Mouse (Mus musculus) limb, embryonic 15.5 days (tissue): ENCODE data around the gene Smg5. TPM values are rescaled to one million over a fixed set of nuclear protein-coding genes. Genes with fewer than 3 reads are reported as not detected.
"Not testable (repeated sequence)": the region's sequence is repeated elsewhere in the genome, so short reads cannot be mapped to it uniquely, and the experiment has no call there.

ENCODE experiments used
- ATAC-seq: fragments of 200-750 bp; cut with Nextera tagmentation; 2 replicates; pipeline ENCODE4 v1.8.0; 2017; ENCODE audit warnings: low read depth, moderate TSS enrichment; ENCODE audit not compliant: insufficient number of reproducible peaks, low FRiP score, low TSS enrichment
- H3K27ac ChIP-seq: fragments of 300-500 bp; sonication (generic); 2 replicates; pipeline ENCODE4 v1.5.1; 2015; ENCODE audit warnings: moderate library complexity, mild to moderate bottlenecking, inconsistent platforms
- H3K27me3 ChIP-seq: fragments of 300-500 bp; sonication (generic); 2 replicates; pipeline ENCODE4 v1.6.1; 2015; ENCODE audit warnings: inconsistent platforms
- H3K36me3 ChIP-seq: fragments of 300-500 bp; sonication (generic); 2 replicates; pipeline ENCODE4 v1.6.1; 2015; ENCODE audit warnings: inconsistent platforms
- H3K4me1 ChIP-seq: fragments of 300-500 bp; sonication (generic); 2 replicates; pipeline ENCODE4 v1.6.1; 2015; ENCODE audit warnings: inconsistent platforms
- H3K4me2 ChIP-seq: fragments of 300-500 bp; sonication (generic); 2 replicates; pipeline ENCODE4 v1.6.1; 2015; ENCODE audit warnings: mild to moderate bottlenecking, inconsistent platforms
- H3K4me3 ChIP-seq: fragments of 300-500 bp; sonication (generic); 2 replicates; pipeline ENCODE4 v1.5.1; 2015; ENCODE audit warnings: mild to moderate bottlenecking, inconsistent platforms
- H3K9ac ChIP-seq: fragments of 300-500 bp; sonication (generic); 2 replicates; pipeline ENCODE4 v1.6.1; 2015; ENCODE audit warnings: inconsistent platforms
- H3K9me3 ChIP-seq: fragments of 300-500 bp; sonication (generic); 2 replicates; pipeline ENCODE4 v1.6.1; 2016; ENCODE audit warnings: inconsistent platforms
- whole genome bisulfite sequencing: fragments of 180-500 bp; shearing (Covaris S2); methylation state at CpG from one replicate; pipeline ENCODE4 v1.1.7; 2015; 5-methylcytosine and 5-hydroxymethylcytosine counted together
- polyA plus RNA-seq: library from polyadenylated mRNA; unstranded; fragments of >200 nt; fragmentation: Nextera tagmentation; extraction: Ambion mirVana; gene quantifications from 2 replicates; pipeline ENCODE4 v1.2.1, GENCODE M21; 2015

Gene Smg5
- polyA plus RNA-seq, 1 experiment from 2014 or later, result 42.7 TPM

DNA sequence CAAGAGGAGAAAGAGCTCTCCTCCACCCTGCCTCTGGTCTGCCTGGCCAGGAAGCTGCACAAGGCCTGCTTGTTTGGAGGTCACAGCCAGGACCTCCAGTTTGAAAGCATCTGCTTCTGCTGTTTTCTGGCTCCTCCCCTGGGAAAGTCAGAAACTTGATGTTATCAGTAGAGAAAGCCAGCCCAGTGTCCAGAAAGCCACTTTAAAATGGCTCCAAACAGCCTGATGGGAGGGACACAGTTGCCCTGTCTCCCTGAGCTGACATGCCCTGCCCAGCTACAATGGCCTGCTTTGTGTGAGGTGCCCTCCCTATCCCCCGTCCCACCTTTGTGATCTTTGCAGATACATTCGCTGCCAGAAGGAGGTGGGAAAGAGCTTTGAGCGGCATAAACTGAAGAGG is 23.9 kb downstream of the Smg5 start:
- Histone ChIP-seq H3K4me3 (no peak overlapping the region), H3K36me3 (peaks cover 72% of the 10 kb centered on the region), H3K27me3 (peaks cover 4% of the 10 kb centered on the region; the same call in 1 of the 2 replicates), H3K4me1 (peaks cover 8% of the 10 kb centered on the region), H3K4me2 (no peak overlapping the region), H3K9ac (no peak overlapping the region), H3K9me3 (no peaks in the 10 kb centered on the region), H3K27ac (no peak overlapping the region)
- ATAC-seq, result no peak
- 73% methylated on average over 3 of the region's 3 CpGs for WGBS

DNA sequence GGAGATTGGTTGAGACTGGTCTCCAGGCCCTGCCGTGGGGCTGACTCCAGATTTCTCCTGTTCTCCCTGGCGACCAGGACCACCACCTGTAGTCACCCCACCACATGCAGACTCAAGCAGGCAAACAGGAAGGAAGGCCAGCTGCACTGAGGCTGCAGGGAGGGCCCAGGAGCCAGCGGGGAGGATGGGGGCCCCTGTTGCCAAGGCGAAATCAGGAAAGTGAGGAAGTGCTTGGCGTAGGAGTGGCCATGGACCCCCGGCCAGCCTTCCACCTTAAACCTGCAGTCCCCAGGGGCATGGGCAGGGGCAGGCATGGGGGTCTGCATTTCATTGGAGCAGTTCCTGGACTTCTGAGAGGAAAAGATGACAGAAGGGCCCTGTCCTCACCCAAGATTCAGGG is 25.0 kb downstream of the Smg5 start:
- ATAC-seq, result no peak
- Histone ChIP-seq H3K4me3 (no peak overlapping the region), H3K27me3 (peaks cover 15% of the 10 kb centered on the region), H3K36me3 (peaks cover 61% of the 10 kb centered on the region), H3K4me1 (peaks cover 11% of the 10 kb centered on the region), H3K9ac (no peak overlapping the region), H3K4me2 (no peak overlapping the region), H3K9me3 (no peaks in the 10 kb centered on the region), H3K27ac (no peak overlapping the region)
- WGBS, result 66% methylated on average over 6 of the region's 6 CpGs

DNA sequence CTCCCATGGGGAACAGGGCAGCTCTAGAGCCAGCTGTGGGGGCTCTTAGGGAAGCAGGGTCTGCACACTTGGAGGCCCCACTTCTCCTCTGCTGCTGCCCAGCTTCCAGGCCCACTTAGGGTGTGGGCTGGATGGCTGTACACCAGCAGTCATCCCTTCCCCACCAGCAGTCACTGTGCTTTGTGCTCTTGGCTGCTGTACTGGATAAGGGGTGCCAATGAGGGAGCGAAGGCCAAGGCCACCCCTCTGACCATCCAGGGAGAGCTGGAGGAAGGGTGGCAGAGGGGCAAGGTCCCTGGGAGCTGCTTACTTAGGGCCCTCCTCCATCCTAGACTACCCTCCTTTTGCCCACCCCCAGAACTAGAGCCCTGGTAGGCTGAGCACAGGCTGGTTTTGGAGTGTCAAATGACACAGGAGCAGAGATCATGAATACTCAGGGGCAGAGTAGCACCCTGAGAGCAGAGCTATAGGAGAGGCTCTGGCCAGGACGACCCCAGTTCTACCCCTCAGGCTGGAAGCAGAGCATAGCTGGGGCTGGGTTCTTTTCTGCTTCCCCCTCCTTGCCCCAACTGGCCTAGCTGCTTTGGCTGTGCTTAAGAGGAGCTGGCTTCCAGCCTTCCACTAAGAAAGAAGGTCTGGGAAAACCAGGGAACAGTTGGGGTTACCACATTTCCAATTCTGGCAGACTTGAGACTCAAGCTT is 25.7 kb downstream of the Smg5 start:
- Histone ChIP-seq H3K4me2 (no peak overlapping the region), H3K27me3 (peaks cover 17% of the 10 kb centered on the region), H3K4me1 (peaks cover 11% of the 10 kb centered on the region), H3K4me3 (no peak overlapping the region), H3K9me3 (no peaks in the 10 kb centered on the region), H3K27ac (no peak overlapping the region), H3K9ac (no peak overlapping the region), H3K36me3 (peaks cover 55% of the 10 kb centered on the region)
- ATAC-seq, result no peak
- 75% methylated on average over 2 of the region's 2 CpGs for WGBS

DNA sequence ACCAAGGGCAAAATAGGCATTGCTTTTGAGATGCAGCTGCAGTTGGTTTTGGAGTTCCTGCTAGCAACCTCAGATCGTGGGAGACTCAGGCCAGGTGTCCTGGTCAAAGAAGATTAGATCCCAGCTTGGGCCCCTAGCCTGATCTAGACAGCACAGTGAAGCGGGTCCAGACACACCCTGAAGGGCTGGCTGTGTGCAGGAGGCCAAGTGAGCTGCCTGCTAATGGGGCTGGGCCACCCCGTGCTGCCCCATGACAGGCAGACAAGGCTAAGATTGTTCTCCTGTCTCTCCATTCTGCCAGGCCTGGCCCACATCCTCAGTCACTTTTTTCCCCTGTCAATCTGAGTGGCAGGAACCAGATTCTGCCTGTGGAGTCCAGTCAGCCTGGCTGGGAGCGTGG is 27.6 kb downstream of the Smg5 start:
- H3K4me1 ChIP-seq, result peaks cover 13% of the 10 kb centered on the region
- H3K9me3 ChIP-seq, result no peaks in the 10 kb centered on the region
- no peak overlapping the region for H3K4me3 ChIP-seq
- no peak overlapping the region for H3K9ac ChIP-seq
- ATAC-seq, result 0 out of 2 replicates have a peak, but pooled peaks have one; percentile 13
- no peak overlapping the region for H3K4me2 ChIP-seq
- peak overlapping the region; percentile 62; the same call in 1 of the 2 replicates for H3K27ac ChIP-seq
- H3K27me3 ChIP-seq, result peaks cover 17% of the 10 kb centered on the region
- peaks cover 36% of the 10 kb centered on the region for H3K36me3 ChIP-seq
- WGBS, result 41% methylated on average over 4 of the region's 4 CpGs

DNA sequence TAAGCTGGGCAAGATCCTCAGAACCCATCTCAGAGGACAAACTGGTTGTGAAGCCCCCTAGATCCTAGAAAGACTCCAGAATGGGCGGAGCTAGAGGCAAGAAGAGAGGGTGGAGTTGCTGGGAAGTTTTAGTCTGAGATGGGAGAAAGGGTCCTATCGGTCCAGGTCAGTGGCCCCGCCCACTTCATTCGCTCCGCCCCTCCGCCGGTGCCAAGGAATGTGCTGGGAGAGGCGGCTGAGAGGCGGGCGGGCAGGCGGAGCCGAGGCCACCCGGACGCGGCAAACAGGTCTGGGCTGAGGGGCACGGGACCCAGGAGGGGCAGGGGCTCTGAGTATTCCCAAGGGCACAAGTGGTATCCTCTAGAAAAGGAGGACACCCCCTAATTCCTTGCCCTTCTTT is 28.3 kb downstream of the Smg5 start, which contains the start of gene Paqr6:
Gene Paqr6, plus strand, starts transcription at position 248 of the 400 bp plus-strand sequence.
- Histone ChIP-seq H3K4me3 (peak within 1 kb of the TSS; percentile 28), H3K4me2 (peak within 1 kb of the TSS; percentile 41), H3K27me3 (peaks cover 17% of the 10 kb centered on the region), H3K9ac (0 out of 2 replicates have a peak within 1 kb of the TSS, but pooled peaks have one; percentile 12), H3K9me3 (no peaks in the 10 kb centered on the region), H3K36me3 (peaks cover 30% of the 10 kb centered on the region), H3K27ac (peak within 1 kb of the TSS; percentile 62), H3K4me1 (peaks cover 13% of the 10 kb centered on the region)
- 3% methylated on average over 16 of the region's 16 CpGs for WGBS
- ATAC-seq, result no peak

DNA sequence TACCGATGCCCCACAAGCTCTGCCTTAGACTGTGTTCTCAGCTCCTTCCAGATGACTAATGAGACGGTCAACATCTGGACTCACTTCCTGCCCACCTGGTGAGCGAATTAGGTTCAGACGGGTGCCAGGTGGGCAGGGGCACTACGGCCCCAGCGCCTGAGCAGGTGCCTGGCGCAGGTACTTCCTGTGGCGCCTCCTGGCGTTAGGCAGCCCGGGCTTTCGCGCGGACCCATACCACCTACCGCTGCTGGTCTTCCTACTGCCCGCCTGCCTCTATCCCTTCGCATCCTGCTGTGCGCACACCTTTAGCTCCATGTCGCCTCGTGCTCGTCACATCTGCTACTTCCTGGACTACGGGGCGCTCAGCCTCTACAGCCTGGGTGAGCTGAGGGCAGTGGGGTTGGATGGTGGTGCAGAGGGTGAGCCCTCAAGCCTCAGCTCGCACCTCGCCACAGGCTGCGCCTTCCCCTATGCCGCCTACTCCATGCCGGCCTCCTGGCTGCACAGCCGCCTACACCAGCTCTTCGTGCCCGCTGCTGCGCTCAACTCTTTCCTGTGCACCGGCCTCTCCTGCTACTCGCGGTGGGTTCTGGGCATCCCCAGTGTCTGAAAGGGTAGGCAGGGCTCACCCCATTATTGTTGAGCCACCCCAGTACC is 29.8 kb downstream of the Smg5 start:
- H3K4me3 ChIP-seq, result no peak overlapping the region
- no peak overlapping the region for H3K27ac ChIP-seq
- no peak overlapping the region for H3K4me2 ChIP-seq
- peaks cover 15% of the 10 kb centered on the region for H3K36me3 ChIP-seq
- 31% methylated on average over 34 of the region's 34 CpGs for WGBS
- H3K4me1 ChIP-seq, result peaks cover 13% of the 10 kb centered on the region
- no peaks in the 10 kb centered on the region for H3K9me3 ChIP-seq
- ATAC-seq, result no peak
- H3K27me3 ChIP-seq, result peaks cover 17% of the 10 kb centered on the region
- no peak overlapping the region for H3K9ac ChIP-seq

DNA sequence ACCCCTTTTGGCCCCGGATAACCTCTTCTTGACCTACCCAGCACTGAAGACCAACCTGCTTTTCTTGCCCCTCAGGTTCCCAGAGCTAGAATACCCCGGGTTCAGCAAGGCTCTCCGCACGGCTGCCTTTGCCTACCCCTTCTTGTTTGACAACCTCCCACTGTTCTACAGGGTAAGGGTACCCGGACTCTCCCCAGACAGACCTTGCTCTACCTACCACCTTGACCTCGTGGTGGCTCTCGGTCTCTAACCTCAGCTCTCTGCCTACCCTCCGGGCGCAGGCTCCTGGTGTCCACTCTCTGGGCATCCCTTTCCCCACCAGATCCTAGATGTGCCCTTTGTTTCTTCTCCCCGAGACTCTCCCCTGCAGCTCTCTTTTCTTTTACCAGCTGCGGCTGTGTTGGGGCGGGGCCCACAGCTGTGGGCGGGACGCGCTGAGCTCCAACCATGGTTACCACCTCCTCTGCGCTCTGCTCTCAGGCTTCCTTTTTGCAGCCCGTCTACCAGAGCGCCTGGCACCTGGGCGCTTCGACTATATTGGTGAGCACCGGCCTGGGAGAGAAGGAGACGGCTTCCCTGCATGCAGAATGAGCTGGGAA is 30.9 kb downstream of the Smg5 start:
- Histone ChIP-seq H3K4me1 (peaks cover 13% of the 10 kb centered on the region), H3K27me3 (peaks cover 17% of the 10 kb centered on the region), H3K4me3 (peak overlapping the region; percentile 27), H3K4me2 (peak overlapping the region; percentile 43)
- not testable (repeated sequence) for H3K27ac ChIP-seq, H3K9ac ChIP-seq, H3K36me3 ChIP-seq, H3K9me3 ChIP-seq
- ATAC-seq, result peak; percentile 50; the same call in 1 of the 2 replicates
- 6% methylated on average over 22 of the region's 22 CpGs for WGBS

DNA sequence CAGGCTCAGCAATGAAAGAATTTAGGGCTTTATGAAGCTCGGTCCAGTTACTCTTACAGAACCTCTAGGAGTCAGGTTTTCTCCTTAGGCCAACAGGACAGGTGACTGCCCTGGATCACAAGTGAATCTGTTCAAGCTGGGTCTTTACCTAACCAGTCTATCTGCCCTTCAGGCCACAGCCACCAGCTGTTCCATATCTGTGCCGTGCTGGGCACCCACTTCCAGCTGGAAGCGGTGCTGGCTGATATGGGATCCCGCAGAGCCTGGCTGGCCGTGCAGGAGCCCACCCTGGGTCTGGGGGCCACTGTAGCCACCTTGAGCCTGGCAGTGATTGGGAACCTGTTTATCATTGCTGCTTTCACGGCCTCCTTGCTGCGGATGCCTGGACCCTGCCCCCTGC is 31.5 kb downstream of the Smg5 start:
- not testable (repeated sequence) for H3K9ac ChIP-seq, H3K36me3 ChIP-seq, H3K4me3 ChIP-seq, H3K9me3 ChIP-seq, H3K27ac ChIP-seq, ATAC-seq
- Histone ChIP-seq H3K4me2 (peak overlapping the region; percentile 43), H3K4me1 (peaks cover 13% of the 10 kb centered on the region), H3K27me3 (peaks cover 17% of the 10 kb centered on the region)
- 52% methylated on average over 3 of the region's 7 CpGs for WGBS

DNA sequence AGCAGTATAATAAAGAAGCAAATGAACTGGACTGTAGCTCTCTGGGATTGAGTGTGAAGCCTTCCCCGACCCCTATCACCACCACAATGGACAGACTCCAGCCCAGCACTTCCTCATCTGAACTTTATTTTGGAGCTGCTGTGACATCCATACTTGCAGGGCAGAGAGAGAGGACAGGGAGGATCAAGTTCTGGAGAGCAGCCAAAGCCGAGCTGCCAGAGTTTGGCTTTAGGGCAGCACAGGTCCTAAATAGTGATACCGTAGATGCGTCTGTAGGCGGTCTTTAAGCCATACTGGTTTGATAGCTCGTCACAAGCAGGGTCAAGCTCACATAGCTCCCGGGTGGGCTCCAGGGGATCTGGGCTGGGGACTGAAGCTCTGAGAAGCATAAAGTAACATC is 32.5 kb downstream of the Smg5 start:
- not testable (repeated sequence) for H3K27ac ChIP-seq, H3K9ac ChIP-seq, H3K9me3 ChIP-seq, ATAC-seq, H3K4me2 ChIP-seq, H3K4me3 ChIP-seq, H3K36me3 ChIP-seq
- 73% methylated on average over 7 of the region's 7 CpGs for WGBS
- peaks cover 13% of the 10 kb centered on the region for H3K4me1 ChIP-seq
- H3K27me3 ChIP-seq, result peaks cover 17% of the 10 kb centered on the region

DNA sequence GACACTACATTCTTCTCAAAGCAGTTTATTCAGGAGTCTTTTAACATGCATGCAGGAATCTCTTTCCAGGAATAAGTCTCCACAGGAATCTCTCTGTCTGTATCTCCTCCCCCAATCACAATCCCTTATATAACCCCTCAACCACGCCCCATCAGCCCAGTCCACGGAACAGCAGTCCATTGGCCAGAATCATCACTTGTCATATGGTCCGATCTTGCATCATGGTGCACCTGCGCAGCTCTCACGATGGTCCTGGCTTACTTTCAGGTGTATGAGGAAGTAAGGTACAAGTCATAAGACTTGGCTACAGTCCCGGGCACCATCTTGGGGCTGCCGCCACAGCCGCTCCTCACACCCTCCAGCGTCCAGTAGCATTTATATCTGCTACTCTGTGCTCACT is 36.6 kb downstream of the Smg5 start, which contains the start of gene Bglap3:
Gene Bglap3, minus strand, starts transcription at position 101 of the 400 bp plus-strand sequence.
- not testable (repeated sequence) for H3K27ac ChIP-seq, H3K4me1 ChIP-seq, H3K9ac ChIP-seq, H3K4me2 ChIP-seq, H3K27me3 ChIP-seq, H3K4me3 ChIP-seq, H3K9me3 ChIP-seq, ATAC-seq, H3K36me3 ChIP-seq
- 90% methylated on average over 9 of the region's 9 CpGs for WGBS

DNA sequence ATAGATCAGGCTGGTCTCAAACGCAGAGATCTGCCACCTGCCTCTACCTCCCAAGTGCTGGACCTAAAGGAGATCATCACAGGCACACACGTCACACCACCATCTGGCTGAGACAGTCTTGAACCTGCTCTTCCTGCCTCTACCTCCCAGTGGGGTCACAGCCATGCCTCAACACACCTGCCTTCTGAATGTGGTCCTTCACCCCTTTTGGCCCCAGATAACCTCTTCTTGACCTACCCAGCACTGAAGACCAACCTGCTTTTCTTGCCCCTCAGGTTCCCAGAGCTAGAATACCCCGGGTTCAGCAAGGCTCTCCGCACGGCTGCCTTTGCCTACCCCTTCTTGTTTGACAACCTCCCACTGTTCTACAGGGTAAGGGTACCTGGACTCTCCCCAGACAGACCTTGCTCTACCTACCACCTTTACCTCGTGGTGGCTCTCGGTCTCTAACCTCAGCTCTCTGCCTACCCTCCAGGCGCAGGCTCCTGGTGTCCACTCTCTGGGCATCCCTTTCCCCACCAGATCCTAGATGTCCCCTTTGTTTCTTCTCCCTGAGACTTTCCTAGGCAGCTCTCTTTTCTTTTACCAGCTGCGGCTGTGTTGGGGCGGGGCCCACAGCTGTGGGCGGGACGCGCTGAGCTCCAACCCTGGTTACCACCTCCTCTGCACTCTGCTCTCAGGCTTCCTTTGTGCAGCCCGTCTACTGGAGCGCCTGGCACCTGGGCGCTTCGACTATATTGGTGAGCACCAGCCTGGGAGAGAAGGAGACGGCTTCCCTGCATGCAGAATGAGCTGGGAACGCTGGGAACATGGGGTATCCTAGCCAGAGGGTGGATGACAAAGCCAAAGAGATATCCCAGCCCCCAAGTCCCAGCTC is 39.9 kb downstream of the Smg5 start:
- H3K36me3 ChIP-seq, H3K9ac ChIP-seq, H3K4me1 ChIP-seq, H3K27me3 ChIP-seq, H3K9me3 ChIP-seq: not testable (repeated sequence)
- peak; percentile 76 for ATAC-seq
- peak overlapping the region; percentile 59 for H3K27ac ChIP-seq
- peak overlapping the region; percentile 25 for H3K4me3 ChIP-seq
- 10% methylated on average over 19 of the region's 19 CpGs for WGBS
- H3K4me2 ChIP-seq, result peak overlapping the region; percentile 56
